Mouse (Mus musculus) brain, embryonic 14.5 days (tissue): ENCODE results near the gene Scin.

Source experiments
- CTCF ChIP-seq: fragments of 200-500 bp; IDR thresholded peaks from 2 replicates; pipeline ENCODE4 v1.5.1; 2012; ENCODE audit warnings: inconsistent platforms, mild to moderate bottlenecking, moderate library complexity, borderline replicate concordance; ENCODE audit not compliant: insufficient read depth, insufficient read length; ENCODE audit errors: extremely low read depth
- POLR2A ChIP-seq: fragments of 200-500 bp; IDR thresholded peaks from 2 replicates; pipeline ENCODE4 v1.6.1; 2012; ENCODE audit warnings: mild to moderate bottlenecking, inconsistent platforms, borderline replicate concordance; ENCODE audit not compliant: poor library complexity, insufficient read depth, insufficient read length, severe bottlenecking; ENCODE audit errors: extremely low read depth

DNA sequence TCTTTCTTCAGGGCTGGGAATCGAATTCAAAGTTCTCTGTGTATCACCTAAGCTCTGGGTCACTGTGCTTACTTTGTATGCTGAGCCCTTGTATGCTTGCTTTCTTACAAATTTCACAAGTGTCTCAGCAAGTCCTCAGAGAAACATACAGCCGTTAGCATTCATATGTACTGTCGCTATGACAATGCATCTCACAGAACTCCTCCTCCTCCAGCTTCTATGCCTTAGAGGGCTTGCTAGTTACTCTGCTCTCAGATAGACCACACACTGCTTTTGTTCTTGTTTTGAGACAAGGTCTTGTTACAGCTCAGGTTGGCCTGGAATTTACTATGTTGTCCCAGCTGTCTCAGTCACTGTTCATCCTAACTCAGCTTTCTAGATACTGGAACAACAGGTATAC, 111.7 kb downstream of the Scin start:
- no peak for TF ChIP-seq POLR2A
- TF ChIP-seq CTCF, result no peak
